Mouse (Mus musculus) ES-E14 (cell line): ENCODE results near the gene Cyp4a12a.
"Not testable (repeated sequence)": the region's sequence is repeated elsewhere in the genome, so short reads cannot be mapped to it uniquely, and the experiment has no call there.

Experiments
- CHD2 ChIP-seq: IDR thresholded peaks from 2 replicates; pipeline ENCODE4 v1.6.1; 2014; ENCODE audit warnings: mild to moderate bottlenecking, low read depth, low read length, inconsistent platforms
- MAFK ChIP-seq: IDR thresholded peaks from 2 replicates; pipeline ENCODE4 v1.6.1; 2014; ENCODE audit warnings: mild to moderate bottlenecking, low read depth, low read length, inconsistent platforms; ENCODE audit not compliant: insufficient read depth
- ZC3H11A ChIP-seq: IDR thresholded peaks from 2 replicates; pipeline ENCODE4 v1.6.1; 2012; ENCODE audit warnings: low read depth, mild to moderate bottlenecking, inconsistent platforms, low read length, borderline replicate concordance

DNA sequence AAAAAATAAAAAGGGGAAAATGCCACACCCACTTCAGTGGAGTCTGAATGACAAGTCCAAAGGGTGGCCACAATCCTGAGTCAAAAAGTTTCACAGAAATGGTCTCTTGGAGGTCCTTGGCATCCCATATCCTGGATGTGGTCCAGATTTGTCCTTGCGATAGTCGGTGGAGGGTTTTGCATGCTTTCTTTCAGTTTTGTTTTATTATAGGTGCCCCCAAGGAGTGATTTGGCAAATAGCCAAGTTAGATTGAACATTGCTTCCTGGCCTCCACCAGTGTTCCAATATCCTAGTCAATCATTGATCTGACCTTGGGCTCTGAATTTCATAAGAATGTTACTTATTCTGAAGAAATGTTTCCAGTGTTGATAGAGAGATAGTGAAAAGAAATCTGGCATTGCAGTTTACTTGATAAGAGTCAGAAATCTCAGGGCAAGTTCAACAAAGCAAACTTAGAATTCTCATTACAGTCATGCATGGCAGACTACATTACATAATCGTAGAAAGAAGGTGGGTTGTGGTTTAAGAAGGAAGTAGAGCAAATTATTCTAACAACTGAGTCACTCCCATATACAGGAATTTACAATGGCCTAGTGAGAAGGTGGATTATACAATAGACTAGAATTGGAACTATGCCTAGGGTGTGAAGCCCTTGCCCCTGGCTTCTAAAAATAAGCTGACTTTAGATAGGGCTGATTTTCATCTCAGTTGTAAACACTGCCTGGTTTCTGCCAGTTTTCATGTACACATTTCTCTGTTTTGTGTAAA is 20.4 kb upstream of the Cyp4a12a start:
- TF ChIP-seq ZC3H11A, CHD2, MAFK: not testable (repeated sequence)
